Mouse (Mus musculus) embryo, embryonic 11.5 days (tissue): ENCODE data around the gene Hist1h3a.
"Not testable (repeated sequence)": the region's sequence is repeated elsewhere in the genome, so short reads cannot be mapped to it uniquely, and the experiment has no call there.

ENCODE experiments used
- DNase-seq: peaks from one replicate; pipeline ENCODE4 v3.0.0-alpha.2; 2012; ENCODE audit warnings: low read depth, low spot score

Gene Hist1h3a

DNA sequence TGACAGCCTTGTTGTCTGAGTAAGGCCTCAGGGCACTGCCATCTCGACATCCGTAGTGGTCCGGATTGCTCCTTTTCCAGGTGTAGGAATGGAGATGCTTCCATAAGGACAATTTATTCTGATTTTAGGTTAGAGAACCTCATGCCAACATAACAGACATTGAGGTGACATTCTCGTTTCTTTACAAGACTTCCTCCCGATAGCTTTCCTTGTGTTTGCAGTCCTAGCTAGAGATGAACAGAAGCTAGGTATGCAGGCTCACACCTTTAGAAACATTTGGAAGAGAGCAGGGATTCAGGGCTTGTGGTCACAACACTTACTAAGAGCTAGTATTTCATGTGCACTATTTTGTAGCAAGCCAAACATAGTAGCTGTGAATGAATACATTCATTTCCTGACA is 19.0 kb downstream of the Hist1h3a start:
- DNase-seq = no peak

DNA sequence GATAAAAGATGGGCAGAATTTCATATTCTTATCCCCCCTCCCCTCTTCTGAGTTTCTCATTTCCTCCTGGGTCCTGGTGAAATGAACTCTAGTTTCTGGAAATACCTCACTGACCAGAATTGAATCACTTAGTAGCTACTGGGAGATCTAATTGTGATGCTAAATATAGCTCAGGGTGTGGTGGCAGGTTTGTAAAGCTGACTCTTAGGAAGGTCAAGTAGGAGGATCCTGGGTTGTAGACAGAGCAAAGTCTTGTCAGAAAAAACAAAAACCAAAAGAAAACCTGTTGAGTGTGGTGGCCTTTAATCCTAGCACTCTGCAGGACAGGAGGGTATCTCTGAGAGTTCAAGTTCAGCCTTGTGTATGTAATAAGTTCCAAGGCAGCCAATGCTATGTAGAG is 20.2 kb downstream of the Hist1h3a start:
- DNase-seq = no peak

DNA sequence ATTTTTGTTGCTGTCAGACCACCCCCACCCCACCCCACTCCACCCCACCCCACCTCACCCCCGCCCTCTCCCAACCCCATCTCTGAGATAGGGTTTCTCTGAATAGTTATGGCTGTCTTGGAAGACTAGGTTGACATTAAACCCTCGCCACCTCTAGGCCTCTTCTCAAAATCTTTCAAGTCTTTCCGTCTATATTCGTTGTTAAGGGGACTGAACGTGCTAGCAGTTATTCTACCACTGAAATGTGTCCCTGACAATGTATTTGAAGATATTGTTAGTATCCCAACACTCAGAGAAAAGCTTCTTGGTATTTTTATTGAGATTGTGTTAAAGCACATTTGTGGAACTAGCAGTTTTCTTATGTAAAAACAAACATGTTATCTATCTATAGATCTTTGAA is 21.3 kb downstream of the Hist1h3a start:
- DNase-seq = no peak

DNA sequence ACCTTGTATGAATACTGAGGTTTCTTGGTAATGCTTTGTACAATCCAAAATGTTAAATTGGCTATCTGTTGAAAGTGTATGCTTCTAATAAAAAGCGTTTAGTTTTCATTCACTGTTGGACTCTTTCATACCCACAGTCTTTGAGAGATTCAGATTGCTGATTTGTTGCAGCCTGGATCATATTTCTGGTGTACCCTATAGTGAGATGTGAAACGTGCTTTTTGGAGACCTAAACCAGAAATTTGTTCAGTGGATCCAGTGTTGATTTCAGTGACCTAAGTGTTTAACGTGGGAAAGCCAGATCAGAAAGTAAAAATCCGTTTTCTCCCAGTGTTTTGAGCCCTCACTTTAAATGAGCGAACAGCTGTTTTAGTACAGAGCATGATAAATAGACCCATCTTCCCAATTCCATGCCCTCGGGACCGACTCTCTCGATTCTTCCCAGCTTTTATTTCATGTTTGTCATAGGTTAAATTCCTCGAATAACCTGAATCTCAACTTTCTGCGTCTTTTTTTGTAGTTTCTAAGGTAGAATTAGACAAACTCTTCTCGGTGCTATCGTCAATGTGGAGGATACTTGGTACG is 21.8 kb downstream of the Hist1h3a start:
- no peak for DNase-seq

DNA sequence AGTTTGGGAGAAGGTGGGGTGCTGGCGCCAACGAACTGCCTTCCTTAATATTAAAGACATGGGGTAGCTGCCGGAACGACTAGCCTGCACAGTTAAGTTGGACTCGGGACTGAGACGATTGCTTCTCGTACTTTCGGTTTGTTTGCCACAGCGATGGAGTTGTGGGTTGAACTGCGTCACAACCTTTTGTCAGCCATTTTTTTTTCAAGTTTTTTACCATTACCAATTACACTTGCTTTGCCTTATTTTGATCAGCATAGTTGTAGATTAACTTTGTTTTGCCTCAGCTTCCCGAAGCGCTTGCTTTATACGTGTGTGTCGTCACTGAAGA is 22.3 kb downstream of the Hist1h3a start:
- DNase-seq = no peak

DNA sequence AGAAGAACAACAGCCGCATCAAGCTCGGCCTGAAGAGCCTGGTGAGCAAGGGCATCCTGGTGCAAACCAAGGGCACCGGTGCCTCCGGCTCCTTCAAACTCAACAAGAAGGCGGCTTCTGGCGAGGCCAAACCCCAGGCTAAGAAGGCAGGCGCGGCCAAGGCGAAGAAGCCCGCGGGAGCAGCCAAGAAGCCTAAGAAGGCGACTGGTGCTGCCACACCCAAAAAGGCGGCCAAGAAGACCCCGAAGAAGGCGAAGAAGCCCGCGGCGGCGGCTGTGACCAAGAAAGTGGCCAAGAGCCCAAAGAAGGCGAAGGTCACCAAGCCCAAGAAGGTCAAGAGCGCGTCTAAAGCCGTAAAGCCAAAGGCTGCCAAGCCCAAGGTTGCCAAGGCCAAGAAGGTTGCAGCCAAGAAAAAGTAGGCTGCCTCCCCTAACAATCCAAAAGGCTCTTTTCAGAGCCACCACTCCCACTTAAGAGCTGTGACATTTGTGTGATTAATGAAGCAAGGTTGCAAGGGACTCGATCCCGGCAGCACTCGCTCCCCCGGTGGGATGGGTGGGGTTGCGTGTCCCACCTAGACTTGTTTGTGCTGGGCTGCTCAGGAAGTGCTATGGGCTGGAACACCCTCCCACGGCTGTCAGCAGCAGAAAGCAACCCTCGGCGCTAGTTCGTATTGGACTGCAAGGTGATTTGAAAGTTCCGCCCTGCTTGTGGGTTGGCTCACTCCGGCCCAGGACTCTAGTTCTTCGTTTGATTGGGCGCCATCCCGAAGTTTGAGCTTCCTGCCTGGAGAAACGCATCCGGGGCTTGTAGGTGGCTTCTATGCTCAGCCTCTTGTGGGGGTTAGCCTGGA is 22.9 kb downstream of the Hist1h3a start:
- peak; percentile 83 for DNase-seq

GRCm38 (mm10) chr13:23738677-23739068 is 23.5 kb downstream of the Hist1h3a start, which contains the start of gene Hist1h1c:
TSS of gene Hist1h1c (plus strand) at chr13:23738808.
- DNase-seq = peak; percentile 90

- no peak for DNase-seq
These were observed 24.1 kb downstream of the Hist1h3a start for GRCm38 (mm10) chr13:23738041-23738440.

DNA sequence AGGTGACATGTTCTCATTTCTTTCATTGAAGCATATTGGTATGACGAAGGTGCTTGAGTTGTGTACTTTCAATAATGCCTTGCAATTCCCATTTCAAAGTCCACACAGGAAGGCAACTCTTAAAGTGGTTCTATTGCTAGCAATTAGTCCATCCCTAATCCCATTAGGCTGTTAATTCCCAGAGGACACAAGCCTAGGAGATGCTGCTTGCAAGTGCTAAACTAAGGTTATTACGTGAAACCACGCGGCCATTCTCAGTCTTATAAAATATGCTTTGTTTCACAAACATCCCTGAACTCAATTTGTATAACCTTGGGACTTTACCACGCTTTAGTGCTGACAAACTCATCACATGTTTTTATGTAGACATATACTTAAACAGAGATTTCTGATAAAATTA is 25.1 kb downstream of the Hist1h3a start:
- DNase-seq = no peak

DNA sequence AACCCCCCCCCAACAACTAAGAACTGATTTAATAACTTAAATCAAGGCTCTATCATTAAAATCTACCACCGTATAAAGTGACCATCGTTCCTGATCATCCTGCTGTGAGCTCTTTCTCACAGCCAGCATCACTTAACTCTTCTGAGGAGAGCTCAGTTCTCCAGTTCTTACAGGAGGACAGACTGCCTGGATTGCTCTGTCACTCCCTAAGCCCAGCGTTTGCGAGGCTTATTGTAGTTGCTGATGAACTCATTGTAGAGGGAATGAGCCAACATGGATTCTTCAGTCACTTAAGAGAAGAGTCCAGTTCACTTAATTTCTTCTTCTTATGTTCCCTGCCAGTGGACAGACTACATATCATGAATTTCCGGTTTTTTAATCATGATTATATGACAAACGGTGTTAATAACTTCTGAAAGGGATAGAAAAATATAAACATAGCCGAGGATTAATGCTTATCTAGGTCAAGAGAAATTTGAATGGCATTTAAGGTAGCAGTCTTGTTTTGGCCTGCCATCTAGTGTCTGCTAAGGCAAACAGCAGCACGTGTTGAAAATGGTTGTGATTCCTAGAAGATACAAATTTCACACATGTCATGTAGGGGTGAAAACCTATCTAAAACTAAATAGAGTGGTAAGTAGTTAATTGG is 29.9 kb downstream of the Hist1h3a start:
- no peak for DNase-seq

DNA sequence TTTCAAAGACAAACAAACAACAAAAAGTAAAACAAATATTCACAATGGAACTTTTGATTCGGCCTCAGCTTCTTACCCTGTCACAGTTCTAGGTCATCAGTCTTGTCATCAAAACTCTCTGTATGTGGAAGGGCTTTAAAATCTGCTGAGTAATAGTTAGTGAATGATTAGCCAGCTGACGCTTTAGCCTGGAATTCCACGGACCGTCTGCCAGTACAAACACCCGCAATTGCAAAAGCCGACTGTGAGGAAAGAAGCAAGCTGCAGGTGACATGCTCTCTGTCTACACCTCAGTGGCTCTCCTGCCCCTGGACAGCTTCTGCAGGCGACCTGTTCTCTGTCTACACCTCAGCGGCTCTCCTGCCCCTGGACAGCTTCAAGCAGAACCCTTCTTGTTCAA is 31.7 kb downstream of the Hist1h3a start:
- DNase-seq = no peak

DNA sequence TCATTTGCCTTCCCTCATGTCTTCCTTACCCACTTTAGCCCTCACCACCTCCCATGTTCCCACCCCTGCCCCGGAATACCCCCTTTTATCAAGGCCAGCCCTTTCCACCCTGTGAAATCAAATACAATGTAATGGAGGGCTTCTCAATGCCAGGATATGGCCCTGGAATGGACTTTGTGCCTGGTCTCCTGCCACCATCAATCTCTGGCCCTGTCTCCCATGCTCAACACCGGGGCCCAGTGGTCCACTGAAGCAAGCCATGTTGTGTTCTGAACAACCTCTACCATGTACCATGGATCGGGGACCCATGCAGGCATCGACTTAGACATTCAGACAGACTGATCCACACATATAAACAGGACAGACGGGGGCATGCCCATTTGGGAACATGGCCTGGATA is 32.5 kb downstream of the Hist1h3a start:
- no peak for DNase-seq

GRCm38 (mm10) chr13:23729192-23729525 is 33.0 kb downstream of the Hist1h3a start:
- DNase-seq = no peak

DNA sequence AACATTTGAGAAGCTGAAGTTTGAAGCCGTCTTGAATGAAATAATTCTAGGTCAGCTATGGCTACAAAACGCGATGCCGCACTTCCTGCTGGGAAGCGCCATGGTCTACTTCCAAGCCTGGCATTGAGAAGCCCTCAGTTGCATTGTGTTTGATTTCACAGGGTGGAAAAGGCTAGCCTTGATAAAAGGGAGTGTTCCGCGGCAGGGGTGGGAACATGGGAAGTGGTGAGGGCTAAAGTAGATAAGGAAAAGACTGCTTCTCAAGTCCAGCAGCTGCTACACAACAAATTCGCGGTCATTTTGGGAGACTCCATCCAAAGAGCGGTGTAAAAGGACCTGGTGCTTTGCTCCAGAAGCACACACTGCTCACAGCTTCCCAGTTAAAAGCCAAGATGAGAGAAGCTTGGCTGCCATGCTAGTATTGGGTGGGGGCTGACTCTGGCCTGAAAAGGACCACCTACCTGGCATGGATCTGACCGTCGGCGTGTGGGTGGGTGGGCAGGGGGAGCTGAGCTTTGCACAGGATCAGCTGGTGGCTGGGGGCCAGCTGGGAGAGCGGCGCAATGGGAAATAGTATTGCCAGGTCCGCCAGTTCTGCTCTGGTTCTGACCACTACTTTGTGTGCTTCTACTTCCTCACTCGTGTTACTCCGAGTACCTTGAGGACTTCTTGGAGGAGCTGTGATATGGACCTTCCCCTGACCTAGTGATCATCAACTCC is 33.6 kb downstream of the Hist1h3a start:
- no peak for DNase-seq

DNA sequence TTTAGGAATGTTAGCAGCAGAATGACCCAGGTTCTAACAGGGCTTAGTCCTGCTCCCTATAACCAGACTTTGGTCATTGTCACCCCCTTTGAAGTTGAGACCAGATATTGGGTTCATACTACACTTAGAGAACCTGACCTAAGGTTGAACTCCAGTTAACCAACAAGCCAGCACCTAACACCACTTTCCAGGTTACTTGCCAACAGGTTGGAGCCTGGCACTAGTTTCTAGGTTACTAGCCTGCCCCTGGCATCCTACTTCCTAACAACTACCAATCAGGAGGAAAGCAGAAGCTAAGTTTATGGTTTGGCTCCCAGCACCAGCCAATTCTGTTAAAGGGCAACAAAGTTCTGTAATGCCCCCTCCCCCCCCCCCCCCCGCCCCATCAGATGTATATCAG is 37.0 kb downstream of the Hist1h3a start:
- DNase-seq = no peak

GRCm38 (mm10) chr13:23724239-23724638 is 37.9 kb downstream of the Hist1h3a start:
- no peak for DNase-seq

DNA sequence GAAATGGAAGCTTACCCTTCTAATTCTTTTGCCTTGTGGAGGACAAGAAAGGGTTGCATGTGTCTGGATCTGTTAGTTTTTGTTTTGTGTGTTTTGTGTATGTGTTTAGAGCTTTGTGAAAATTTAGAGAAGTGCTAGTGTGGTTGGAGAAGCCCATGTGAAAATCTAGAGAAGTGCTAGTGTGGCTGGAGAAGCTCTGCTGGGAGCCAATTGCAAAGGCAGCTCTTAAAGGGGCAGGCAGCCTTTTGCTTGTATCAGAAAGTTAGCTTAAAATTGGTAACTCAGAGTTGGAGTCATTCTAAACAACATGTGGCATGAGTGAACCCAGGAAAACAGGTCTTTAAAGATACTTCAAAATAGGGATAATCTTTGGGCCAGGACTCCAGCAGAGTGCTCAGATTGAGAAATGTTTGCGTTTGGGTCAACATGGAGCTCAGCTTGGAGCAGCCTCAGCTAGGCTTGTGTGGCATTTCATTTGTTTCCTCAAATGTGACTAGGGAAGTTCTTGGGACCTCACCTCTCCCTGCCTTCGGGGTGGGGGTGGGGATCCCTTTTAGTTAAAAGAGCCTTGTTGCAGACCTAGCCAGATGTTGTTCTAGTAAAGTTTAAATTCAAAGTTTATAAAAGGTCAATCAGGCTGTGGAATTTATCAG is 44.5 kb downstream of the Hist1h3a start:
- DNase-seq = not testable (repeated sequence)

GRCm38 (mm10) chr13:23717176-23717575 is 45.0 kb downstream of the Hist1h3a start:
- DNase-seq = no peak

- DNase-seq = no peak
These were observed 45.7 kb downstream of the Hist1h3a start for GRCm38 (mm10) chr13:23716261-23717042.
